Mouse (Mus musculus): ENCODE data around the gene Krt4.

Gene Krt4

DNA sequence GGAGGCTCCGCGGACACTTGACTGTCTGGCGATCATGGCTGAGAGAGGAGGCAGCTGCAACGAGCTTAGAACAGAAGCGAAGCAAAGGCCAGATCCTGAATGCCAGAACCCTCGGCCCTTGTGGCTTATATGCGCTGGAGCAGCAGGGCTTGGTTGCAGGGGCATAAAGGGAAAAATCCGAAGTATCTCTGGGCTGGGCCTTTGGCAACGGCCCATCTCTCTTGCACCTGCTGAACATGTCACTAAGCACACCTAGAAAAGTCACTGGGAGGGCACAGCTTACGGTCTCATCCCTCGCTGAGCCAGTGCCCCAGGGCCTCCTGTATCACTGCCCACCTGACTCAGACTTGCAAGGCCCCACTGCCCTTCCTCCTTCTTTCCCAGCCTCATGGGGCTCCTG, at the start of gene Krt4:
Gene Krt4, minus strand, starts transcription at position 101 of the 400 bp plus-strand sequence.
- DNase-seq (ENCODE audit: low read depth, low spot score): no peak

DNA sequence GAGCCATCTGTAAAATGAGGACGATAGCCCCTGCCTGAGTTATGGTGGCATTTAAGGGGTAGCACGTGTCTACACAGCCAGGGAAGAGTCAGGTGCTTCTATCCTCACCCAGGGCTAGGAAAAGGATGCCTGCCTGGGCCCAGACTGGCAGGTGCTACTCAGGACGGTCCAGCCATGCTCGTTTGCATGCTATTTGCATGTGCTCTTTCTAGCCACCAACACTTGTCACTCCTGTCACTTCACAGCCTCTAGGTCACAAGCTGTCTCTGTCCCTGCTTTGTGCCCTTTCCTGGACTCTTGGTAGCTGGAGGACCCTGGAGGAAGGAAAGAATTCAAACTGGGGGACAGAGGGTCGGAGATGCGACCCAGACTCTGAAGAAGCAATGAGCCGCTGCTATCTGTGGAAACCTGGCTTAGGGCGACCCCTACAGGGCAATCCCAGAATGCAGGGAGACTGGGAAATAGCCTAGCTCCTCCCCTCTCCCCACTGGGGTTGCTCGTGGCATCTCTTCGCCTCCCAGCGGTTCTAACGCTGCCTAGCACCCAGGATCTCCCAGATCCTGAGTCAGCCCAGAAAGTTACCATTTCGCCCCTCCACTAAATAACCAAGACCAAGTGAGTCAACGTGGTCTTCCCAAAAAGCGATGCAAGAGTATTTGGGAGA, 49.0 kb upstream of the Krt4 start:
- peak; percentile 95 for DNase-seq (ENCODE audit: low read depth, low spot score)

DNA sequence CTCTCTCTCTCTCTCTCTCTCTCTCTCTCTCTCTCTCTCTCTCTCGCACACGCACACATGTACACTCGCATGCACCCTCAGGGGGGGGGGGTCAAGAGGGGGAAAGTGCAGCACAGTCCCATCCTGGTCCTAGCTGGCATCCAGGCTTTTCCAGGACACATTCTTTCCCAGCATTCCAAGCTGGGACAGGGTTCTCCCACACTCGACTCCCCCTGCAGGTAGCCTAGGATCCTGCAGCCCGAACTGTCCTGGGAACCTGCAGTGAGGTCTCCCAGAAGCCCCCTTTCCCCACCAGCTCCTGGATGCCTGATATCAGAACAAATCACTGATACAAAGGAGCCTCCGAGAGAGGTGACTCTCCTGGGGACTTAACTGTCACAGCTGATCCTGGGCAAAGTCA, 46.0 kb upstream of the Krt4 start:
- DNase-seq (ENCODE audit: low read depth, low spot score): peak; percentile 73

DNA sequence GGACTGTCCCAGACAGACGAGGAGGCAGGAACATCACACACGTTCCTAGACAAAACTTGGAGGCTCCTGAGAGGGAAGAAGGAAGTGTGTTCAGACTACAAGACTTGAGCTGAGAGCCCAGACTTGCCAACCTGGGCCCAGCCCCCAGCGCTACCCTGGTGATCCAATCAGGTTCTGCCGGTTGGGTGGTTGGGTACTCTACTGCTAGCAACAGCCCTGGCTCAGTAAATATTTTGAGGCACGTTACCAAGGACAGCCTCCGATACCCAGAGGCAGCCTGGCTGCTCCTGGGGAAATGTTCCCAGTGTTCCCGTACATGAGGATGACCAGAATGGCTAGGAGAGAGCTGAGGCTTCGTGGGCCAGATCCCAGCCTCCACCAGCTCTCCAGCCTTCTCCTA, 42.3 kb upstream of the Krt4 start:
- DNase-seq (ENCODE audit: low read depth, low spot score): no peak

DNA sequence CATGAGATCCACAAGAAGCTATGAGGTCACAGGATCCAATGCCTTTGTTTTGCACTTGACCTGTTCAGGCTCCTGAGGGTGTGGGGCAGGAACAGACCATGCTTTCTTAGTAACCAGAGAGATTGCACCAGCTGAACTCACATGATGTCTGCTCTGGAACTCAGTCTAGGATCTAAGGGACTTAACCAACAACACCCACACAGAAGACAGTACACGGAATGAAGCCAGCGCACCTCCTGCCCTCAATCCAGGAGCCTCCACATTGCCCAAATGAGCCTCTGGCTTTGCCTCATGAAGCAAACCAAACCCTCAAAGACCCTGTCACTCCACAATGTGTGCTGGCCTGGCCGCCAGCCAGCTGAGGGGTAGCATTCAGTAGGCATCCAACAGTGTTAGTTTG, 34.4 kb upstream of the Krt4 start:
- no peak for DNase-seq (ENCODE audit: low read depth, low spot score)

DNA sequence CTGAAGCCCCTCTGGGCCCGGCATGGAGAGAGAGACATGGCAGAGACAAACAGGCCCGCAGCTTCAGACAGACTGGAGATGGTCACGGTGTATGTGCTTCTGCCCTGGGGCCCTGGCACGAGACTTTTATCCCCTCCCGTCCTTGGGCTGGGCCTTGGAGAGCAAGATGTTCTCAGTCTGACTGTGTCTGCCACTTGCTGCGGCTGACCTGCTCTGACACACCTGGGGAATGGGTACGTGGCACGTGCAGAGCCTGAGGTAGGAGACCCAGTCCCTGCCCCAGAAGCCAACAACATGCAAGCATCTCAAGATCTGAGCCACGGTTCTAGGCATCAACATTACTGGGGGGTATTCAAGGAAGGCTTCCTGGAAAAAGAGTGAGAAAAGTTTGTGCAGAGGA, 29.7 kb upstream of the Krt4 start, which contains the start of gene Krt78:
Gene Krt78, minus strand, starts transcription at position 101 of the 400 bp plus-strand sequence.
- no peak for DNase-seq (ENCODE audit: low read depth, low spot score)

DNA sequence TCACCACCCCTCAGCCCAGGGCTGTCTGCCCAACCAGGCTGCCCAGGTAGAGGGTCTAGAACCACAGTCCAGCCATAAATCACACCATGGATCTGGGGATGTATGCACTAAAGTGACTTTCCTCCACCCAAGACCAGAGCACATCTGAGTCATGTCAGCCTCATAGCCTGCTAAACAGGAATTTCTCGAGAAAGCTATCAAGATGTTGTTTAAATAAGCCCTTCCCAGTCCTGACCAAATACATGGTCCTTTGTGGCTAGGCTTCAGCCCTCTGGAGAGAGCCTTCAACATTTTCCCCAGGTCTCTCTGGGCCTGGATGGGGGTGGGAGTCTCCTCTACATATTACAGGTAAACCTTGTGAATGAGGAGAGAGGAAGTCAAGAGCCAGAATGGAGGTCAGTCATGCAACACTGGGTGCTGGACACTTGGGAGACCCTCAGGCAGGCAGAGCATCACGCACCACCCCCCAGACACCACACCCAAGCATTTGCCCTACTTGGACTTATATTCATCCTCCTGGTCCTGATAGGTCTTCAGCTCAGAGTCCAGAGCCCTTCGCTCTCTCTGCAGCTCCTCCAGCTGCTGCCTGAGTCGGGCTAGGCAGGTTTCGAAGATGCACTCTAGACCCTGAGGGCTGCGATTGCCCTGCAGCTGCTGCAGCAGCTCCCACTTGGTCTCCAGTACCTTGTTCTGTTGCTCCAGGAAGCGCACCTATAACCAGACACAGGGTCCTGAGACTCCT, 28.4 kb upstream of the Krt4 start:
- no peak for DNase-seq (ENCODE audit: low read depth, low spot score)

DNA sequence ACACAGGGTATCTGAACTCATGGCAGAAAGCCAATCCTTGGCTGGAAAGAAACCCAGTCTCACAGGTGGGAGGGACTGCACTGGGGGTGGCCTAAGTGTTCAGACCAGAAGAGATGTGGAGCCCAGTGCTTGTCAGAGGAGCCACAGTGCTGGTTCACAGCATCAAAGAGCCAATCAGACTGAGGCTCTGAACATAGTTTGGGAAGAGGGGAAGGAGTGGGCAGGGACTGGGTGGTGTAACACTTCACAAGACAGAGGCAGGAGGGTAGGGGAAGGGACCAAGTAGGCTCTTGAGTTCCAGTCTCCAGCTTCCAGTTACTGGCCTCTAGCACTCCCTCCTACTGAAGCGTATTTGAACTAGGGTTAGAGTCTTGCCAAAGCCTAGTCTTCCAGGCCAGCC, 20.9 kb upstream of the Krt4 start:
- DNase-seq (ENCODE audit: low read depth, low spot score): no peak

DNA sequence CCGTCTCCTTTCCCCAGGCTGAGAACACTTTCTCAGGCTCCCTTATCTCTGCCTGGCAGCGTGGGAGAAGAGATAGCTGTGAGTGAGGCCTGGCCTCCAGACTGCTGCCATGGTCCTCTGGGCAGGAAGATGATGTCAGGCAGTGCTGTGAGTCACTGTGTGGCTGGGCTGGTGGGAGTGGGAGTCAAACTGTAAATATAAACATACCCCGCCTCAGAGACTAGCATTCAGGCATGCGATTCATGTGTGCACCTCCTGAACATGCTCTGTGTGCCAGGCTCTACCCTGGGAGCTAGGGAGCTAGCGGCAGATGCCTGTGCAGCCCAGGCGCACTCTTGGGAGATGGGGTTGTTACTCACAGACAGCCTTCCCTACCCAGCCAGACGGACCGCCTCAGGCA, 17.4 kb upstream of the Krt4 start:
- DNase-seq (ENCODE audit: low read depth, low spot score): no peak

DNA sequence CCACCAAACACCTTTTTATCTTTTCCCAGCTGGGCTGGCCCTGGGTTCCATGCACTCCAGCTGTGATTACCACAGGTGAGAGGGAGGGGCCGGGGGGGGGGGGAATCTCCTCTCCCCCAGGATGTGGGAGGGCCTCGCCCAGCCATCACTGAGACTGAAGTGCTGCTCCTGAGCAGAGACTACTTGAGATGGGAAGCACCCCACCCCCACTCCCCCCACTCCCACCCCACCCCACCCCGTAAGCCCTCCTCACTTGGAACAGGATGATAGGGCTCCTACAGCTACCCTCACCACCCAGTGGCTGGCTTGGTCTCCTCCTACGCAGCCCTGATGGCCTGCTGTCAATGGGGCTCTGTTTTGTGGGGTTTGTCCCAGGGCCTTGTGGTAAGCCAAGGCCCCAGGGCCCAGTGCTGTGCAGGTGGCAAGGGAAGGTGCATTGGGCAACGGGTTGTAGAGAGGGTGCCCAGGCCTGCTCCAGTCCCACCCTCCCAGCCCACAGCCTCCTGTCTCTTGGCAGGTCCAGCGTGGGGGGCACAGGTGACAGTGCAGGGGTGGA, 15.8 kb upstream of the Krt4 start, which contains the start of gene Krt79:
Gene Krt79, minus strand, starts transcription at position 51 of the 556 bp plus-strand sequence.
- no peak for DNase-seq (ENCODE audit: low read depth, low spot score)

DNA sequence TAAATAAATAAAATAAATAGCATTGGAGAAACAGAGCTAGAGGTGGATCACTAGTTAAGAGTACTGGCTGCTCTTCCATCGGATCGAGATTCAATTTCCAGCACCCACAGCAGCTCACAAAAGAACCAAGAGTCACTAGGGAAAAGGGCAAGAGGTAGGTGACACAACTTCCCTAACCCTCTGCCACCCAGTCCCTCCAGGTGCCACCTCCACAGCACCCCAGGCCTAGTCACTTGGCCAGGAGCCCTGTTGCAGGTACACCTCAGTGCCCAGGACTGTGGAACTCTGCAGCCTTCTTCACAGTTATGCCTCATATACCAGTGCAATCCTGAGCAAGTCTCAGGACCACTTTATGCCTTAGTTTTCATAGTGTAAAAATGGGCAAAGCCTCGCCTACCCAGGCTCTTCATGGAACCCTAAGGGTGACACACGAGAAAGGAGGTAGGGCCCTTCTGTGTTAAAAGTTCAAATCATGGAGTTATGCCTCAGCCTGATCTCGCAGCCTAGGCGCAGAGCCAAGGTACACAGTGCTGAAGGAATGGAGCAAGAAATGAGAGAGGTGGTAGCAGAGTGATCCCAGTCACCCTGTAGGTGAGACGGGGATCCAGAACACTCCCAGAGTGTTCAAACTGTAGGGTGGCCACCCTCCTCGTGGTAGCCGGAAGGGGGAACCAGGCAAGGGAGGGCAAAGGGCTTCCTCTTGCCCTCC, 14.2 kb upstream of the Krt4 start:
- no peak for DNase-seq (ENCODE audit: low read depth, low spot score)

DNA sequence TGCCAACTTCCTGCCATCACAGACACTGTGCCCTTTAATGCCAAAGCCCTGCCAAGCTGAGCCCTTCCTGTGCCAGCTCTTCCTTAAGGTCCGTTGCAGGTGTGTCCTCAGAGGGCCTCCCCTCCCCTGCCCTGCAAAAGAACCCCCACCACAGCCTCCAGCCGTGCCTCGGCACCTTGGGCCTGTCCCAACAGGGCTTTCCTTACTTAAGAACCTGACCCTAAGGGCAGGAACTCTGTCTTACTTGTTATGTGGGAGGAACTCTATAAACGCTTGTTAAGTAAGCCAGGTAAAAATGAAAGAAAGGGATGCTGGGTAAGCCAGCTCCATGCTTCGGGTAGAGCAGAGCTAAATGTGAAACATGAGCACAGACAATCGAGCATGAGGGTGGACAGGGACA, 8.5 kb upstream of the Krt4 start:
- no peak for DNase-seq (ENCODE audit: low read depth, low spot score)

DNA sequence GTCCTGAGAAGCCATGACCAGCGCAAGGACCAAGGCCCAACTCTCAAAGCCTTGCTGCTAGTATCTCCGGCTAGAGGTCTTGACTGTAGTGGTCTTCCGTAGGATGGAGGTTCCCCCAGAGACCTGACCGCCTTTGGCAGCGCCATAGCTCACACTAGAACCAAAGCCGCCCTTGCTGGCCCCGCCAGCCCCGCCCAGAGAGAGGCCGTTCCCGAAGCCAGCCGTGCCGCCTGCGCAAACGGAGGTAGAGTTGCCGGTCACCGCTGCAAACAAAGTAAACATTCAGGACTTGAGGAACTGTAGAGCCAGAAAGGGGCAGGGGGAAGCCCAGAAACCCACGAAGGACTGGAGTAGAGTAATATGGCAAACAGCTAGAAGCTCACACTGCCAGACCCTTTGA, 5.1 kb upstream of the Krt4 start:
- peak; percentile 10 for DNase-seq (ENCODE audit: low read depth, low spot score)

DNA sequence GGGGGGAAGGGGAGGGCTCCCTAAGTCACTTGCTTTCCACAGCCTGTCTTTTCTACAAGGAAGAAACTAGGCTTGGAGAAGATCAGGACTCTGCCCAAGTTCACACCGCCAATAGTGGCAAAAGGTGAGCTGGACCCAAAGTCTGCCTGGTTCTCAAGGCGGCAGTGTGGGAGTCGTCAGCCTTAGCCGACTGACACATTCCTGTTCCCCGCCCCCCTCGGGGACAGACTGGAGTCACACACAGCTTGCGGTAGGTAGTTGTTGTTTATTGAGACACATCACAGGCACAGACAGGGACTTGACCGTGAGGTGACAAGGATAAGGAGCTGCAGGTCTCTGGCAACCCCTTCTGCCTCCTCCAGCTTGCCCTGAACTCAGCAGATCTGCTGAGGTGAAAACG, 4.6 kb upstream of the Krt4 start:
- peak; percentile 11 for DNase-seq (ENCODE audit: low read depth, low spot score)

DNA sequence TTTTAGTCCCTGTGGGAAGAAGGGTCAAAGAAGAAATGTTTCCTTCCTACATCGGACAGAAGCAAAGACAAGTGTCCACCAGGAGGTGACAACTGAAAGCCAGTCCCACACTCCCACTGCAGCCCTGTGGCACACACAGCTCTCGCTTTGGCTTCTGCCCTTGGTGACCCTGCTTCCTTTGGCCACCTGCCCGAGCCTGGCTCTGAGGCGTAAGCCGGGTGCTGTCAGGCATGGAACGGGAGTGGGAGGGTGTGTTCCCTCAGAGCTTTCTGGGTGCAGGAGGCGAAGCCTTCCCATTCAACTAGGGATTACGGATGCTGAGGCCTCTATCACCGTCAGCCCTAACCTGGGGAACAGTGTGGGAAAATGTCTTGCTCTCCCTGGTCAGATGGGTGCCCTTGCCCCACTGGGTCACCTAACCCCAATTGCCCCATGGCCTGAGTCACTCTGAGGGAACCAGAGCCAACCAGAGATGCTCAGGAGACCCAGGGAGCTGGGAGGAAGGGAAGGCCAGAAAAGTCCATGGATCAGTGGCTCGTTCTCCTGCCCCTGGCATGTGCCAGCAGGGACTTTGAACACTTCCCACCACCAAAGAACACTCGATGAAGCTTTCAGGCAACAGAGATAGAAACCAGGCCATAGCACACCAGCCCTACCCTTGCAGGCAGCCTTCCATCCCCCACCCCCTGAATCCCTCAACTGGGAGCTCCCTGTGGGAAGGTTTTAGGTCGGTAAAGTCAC, 3.0 kb upstream of the Krt4 start:
- DNase-seq (ENCODE audit: low read depth, low spot score): no peak

DNA sequence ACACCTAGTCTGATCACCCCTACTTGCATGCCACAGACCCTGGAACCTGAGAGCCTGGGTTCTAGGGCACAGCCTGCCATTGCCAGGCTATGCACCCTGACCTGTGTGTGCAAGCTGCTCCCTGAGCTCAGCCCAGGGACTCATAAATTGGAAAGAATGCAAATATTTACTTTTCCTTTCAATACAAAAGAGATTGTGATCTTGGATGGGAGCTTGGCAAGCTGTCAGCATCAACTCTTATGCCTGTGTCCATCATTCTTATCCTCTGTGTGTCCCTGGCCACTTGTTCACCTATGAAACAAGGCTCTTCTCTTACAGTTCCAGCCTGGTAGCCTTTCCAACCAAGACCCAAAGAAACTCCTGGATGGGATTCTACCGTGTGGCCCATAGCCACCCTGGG, 506 bp upstream of the Krt4 start:
- no peak for DNase-seq (ENCODE audit: low read depth, low spot score)

DNA sequence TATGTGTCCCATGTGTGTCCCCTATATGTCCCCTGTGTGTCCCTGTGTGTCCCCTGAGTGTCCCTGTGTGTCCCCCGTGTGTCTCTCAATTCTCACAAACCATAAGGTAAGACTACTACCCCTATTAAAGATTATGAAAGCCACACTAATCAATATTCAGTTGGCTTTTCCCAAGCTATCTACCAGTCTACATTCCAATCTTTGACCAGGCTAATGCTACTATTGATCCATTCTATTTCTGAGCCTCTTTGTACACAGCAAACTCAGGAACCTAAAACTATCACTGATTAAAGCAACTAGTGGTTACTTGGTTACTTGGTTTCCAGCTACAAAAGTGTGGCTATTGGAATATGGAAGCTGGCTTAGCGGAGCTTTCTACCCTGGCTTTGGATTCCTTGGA, 2.2 kb downstream of the Krt4 start:
- DNase-seq (ENCODE audit: low read depth, low spot score): no peak

DNA sequence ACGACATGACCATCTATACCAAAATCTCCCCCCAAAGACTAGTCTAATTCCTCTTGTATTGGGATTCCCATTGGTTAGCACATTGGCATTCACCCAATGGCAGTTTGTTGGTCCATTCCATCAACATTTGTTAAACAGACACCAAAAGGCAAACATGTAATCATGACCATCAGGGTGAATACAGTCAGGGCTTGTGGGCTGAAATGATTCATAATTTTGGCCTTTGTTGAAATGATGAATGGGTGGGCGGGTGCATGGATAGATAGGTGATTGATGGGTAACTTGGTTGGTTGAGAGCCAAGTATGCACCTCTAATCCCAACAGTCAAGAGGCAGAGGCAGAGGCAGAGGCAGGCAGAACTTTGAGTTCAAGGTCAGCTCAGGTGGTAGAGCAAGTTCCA, 8.5 kb downstream of the Krt4 start:
- no peak for DNase-seq (ENCODE audit: low read depth, low spot score)

DNA sequence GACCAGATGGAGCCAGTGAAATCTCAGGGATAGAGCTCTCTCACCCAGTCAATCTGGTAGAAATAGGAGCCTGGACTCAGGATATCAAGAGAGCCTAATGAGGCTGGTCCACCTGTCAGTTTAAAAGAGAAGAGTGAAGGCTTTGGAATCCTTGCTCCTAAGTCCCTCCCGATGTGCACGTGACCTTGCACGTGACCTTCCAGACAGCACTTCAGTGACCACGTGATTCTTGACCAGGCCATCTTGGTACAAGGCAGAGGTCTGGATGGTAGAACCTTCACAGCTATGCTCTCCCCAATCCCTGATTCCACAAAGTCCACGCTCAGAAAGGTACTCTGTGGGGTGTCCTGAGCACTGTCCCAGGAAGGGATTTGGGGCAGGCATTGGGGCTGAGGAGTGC, 19.7 kb downstream of the Krt4 start:
- no peak for DNase-seq (ENCODE audit: low read depth, low spot score)

DNA sequence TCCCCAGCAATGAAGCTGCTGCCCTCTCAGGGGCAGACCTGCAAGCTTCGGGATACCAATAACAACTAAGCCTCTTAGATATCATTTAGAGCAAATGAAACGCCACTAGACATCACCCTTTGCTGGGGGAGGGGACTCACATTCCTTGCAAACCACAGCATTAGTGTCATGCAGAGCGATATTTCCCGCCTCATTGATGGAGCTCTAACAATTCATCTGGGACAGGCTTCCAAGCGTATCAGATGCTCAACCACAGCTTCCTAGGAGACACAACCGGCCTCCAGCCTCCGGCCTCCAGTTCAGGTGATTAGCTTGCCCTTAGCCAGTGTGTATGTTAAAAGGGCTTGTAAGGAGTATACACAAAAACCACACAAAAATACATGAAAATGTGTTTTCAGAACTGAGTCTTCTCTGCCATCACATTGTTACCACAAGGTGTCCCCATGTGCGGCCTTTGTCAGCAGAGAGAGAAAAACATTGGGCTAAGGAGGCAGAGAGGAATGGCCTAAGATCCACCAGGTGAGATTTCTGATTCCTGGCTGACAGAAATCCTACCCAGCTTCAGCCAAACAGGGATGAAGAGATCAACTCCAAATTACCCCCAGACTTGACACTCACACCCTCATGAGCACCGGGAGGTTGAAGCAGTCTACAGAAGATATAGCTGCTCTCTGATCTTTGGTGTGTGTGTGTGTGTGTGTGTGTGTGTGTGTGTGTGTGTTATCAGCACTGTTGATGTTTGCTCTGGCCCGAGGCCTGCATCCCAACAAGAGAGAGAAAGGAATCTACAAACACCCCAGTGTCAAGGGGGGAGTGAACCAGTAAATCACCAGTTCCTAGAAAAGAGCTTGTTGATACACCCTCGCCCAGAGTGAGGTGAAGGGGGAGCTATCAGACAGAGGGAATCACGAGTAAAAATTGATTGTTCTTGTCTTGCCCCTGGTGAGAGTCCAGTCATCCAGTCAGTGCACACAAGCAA, 22.1 kb downstream of the Krt4 start:
- DNase-seq (ENCODE audit: low read depth, low spot score): no peak

All from forelimb bud, embryonic 11.5 days (tissue).